In genomic region chr4:80463615-80464014, GRCm38 (mm10) we compare ENCODE assay signal across 14 mouse cellular contexts.
A peak's percentile ranks its signal among the peaks of the same experiment; 100 is the strongest.
DNase-seq lines count a peak whose midpoint lies in the region; ATAC-seq and TF ChIP-seq lines count a peak whose summit lies in the region.
"Had no signal": no experiment of that assay in that cellular context is flagged by ENCODE, and none has a peak within 500 bp of the region (broad histone marks: within the 10 kb centered on the region; RNA-seq: fewer than 3 reads in every experiment).

No protein-coding gene starts in this region.

- H3K9ac ChIP-seq in forebrain, embryonic 11.5 days (ENCODE audit: low read length) = no peak overlapping the region
- no peak overlapping the region for H3K9ac ChIP-seq in lung, postnatal 0 days (replicated peaks; ENCODE audit: low read depth)
- H3K9ac ChIP-seq in intestine, embryonic 15.5 days = no peak overlapping the region
- no peak overlapping the region for H3K9ac ChIP-seq in forebrain, embryonic 14.5 days (ENCODE audit: low read length)
- H3K9ac ChIP-seq: embryonic facial prominence, embryonic 15.5 days; liver, embryonic 12.5 days; neural tube, embryonic 15.5 days had no signal

- no peaks in the 10 kb centered on the region for H3K36me3 ChIP-seq in forebrain, embryonic 11.5 days (ENCODE audit: control insufficient read depth, insufficient read depth, low read length)
- H3K36me3 ChIP-seq in forebrain, embryonic 10.5 days (replicated peaks) = no peaks in the 10 kb centered on the region
- no peaks in the 10 kb centered on the region for H3K36me3 ChIP-seq in lung, postnatal 0 days (ENCODE audit: insufficient read depth, low read length)
- H3K36me3 ChIP-seq in intestine, embryonic 15.5 days = no peaks in the 10 kb centered on the region
- no peaks in the 10 kb centered on the region for H3K36me3 ChIP-seq in forebrain, embryonic 14.5 days (ENCODE audit: control insufficient read depth, insufficient read depth, low read length)
- H3K36me3 ChIP-seq: embryonic facial prominence, embryonic 15.5 days; liver, embryonic 12.5 days; neural tube, embryonic 15.5 days had no signal

- H3K4me1 ChIP-seq in forebrain, embryonic 11.5 days (replicated peaks; ENCODE audit: control insufficient read depth, insufficient read depth, low read length) = no peaks in the 10 kb centered on the region
- H3K4me1 ChIP-seq in forebrain, embryonic 10.5 days = no peaks in the 10 kb centered on the region
- H3K4me1 ChIP-seq in lung, postnatal 0 days (ENCODE audit: insufficient read depth, low read depth, low read length) = no peaks in the 10 kb centered on the region
- H3K4me1 ChIP-seq in lung, adult 2 months (ENCODE audit: control insufficient read depth, insufficient read depth, low read length) = no peaks in the 10 kb centered on the region
- H3K4me1 ChIP-seq in intestine, embryonic 15.5 days (replicated peaks) = no peaks in the 10 kb centered on the region
- H3K4me1 ChIP-seq in forebrain, embryonic 14.5 days (ENCODE audit: control insufficient read depth, insufficient read depth, low read length) = no peaks in the 10 kb centered on the region
- H3K4me1 ChIP-seq: embryonic facial prominence, embryonic 15.5 days; liver, embryonic 12.5 days; neural tube, embryonic 15.5 days had no signal

- WGBS in forebrain, embryonic 11.5 days = 85% methylated on average over 1 of the region's 1 CpGs
- WGBS in forebrain, embryonic 10.5 days = 88% methylated on average over 1 of the region's 1 CpGs
- 94% methylated on average over 1 of the region's 1 CpGs for WGBS in lung, postnatal 0 days
- 69% methylated on average over 1 of the region's 1 CpGs for WGBS in lung, adult 2 months
- 69% methylated on average over 1 of the region's 1 CpGs for WGBS in intestine, embryonic 15.5 days
- 89% methylated on average over 1 of the region's 1 CpGs for WGBS in forebrain, embryonic 14.5 days

- 0 out of 2 replicates have a peak, but pooled peaks have one; percentile 58 for ATAC-seq in forebrain, embryonic 11.5 days (replicated peaks; ENCODE audit: low FRiP score)
- ATAC-seq in lung, postnatal 0 days = no peak
- no peak for ATAC-seq in intestine, embryonic 15.5 days
- no peak for ATAC-seq in forebrain, embryonic 14.5 days
- ATAC-seq: hindbrain, postnatal 0 days; liver, embryonic 12.5 days had no signal

- no peak overlapping the region for H3K4me2 ChIP-seq in forebrain, embryonic 11.5 days (ENCODE audit: low read depth, low read length, severe bottlenecking)
- H3K4me2 ChIP-seq in lung, postnatal 0 days (replicated peaks; ENCODE audit: low read depth, low read length) = no peak overlapping the region
- H3K4me2 ChIP-seq in intestine, embryonic 15.5 days (replicated peaks) = no peak overlapping the region
- no peak overlapping the region for H3K4me2 ChIP-seq in forebrain, embryonic 14.5 days (ENCODE audit: low read length)
- H3K4me2 ChIP-seq: embryonic facial prominence, embryonic 15.5 days; liver, embryonic 12.5 days; neural tube, embryonic 15.5 days had no signal

- no peak overlapping the region for H3K4me3 ChIP-seq in forebrain, embryonic 11.5 days (ENCODE audit: low read depth, low read length)
- H3K4me3 ChIP-seq in forebrain, embryonic 10.5 days = no peak overlapping the region
- no peak overlapping the region for H3K4me3 ChIP-seq in lung, postnatal 0 days (ENCODE audit: low read depth, low read length)
- no peak overlapping the region for H3K4me3 ChIP-seq in lung, adult 2 months (replicated peaks; ENCODE audit: extremely low read depth, low read depth, low read length)
- no peak overlapping the region for H3K4me3 ChIP-seq in intestine, embryonic 15.5 days (replicated peaks)
- no peak overlapping the region for H3K4me3 ChIP-seq in forebrain, embryonic 14.5 days (ENCODE audit: low read depth, low read length)
- H3K4me3 ChIP-seq: embryonic facial prominence, embryonic 15.5 days; liver, embryonic 12.5 days; neural tube, embryonic 15.5 days had no signal

- TF ChIP-seq CTCF in lung, postnatal 0 days (IDR thresholded peaks at IDR 0.05) = peak; percentile 6; the same call in 1 of the 2 replicates
- TF ChIP-seq CTCF in lung, adult 2 months (IDR thresholded peaks at IDR 0.05; ENCODE audit: insufficient read depth, low read length) = no peak

- H3K9me3 ChIP-seq in forebrain, embryonic 11.5 days (ENCODE audit: control insufficient read depth, low read length) = no peaks in the 10 kb centered on the region
- no peaks in the 10 kb centered on the region for H3K9me3 ChIP-seq in forebrain, embryonic 10.5 days
- no peaks in the 10 kb centered on the region for H3K9me3 ChIP-seq in lung, postnatal 0 days (ENCODE audit: low read length)
- H3K9me3 ChIP-seq in intestine, embryonic 15.5 days = no peaks in the 10 kb centered on the region
- no peaks in the 10 kb centered on the region for H3K9me3 ChIP-seq in forebrain, embryonic 14.5 days (replicated peaks; ENCODE audit: control insufficient read depth, low read length)
- H3K9me3 ChIP-seq: embryonic facial prominence, embryonic 15.5 days; liver, embryonic 12.5 days; neural tube, embryonic 15.5 days had no signal

- no peak for TF ChIP-seq EP300 in lung, postnatal 0 days (IDR thresholded peaks at IDR 0.05)

- DNase-seq in forebrain, embryonic 11.5 days (ENCODE audit: low spot score) = no peak
- DNase-seq in forebrain, embryonic 10.5 days (ENCODE audit: extremely low spot score, low spot score) = no peak
- no peak for DNase-seq in lung, postnatal 0 days (ENCODE audit: low spot score)
- DNase-seq in lung, adult 2 months = no peak
- peak; percentile 40 for DNase-seq in R1 (ENCODE audit: low read depth, low spot score)
- peak; percentile 2 for DNase-seq in mesoderm, embryonic 11.5 days (ENCODE audit: low read depth, low spot score)
- DNase-seq in forebrain, embryonic 14.5 days (ENCODE audit: low spot score) = no peak
- DNase-seq: cerebellum, adult 18-20 months; thymus, adult 2 months had no signal

- H3K27me3 ChIP-seq in forebrain, embryonic 11.5 days (ENCODE audit: control insufficient read depth, insufficient read depth, low read length) = no peaks in the 10 kb centered on the region
- H3K27me3 ChIP-seq in forebrain, embryonic 10.5 days (ENCODE audit: poor library complexity, severe bottlenecking) = no peaks in the 10 kb centered on the region
- no peaks in the 10 kb centered on the region for H3K27me3 ChIP-seq in lung, postnatal 0 days (replicated peaks; ENCODE audit: insufficient read depth, low read length)
- no peaks in the 10 kb centered on the region for H3K27me3 ChIP-seq in intestine, embryonic 15.5 days (replicated peaks)
- no peaks in the 10 kb centered on the region for H3K27me3 ChIP-seq in forebrain, embryonic 14.5 days (replicated peaks; ENCODE audit: control insufficient read depth, insufficient read depth, low read length)
- H3K27me3 ChIP-seq: embryonic facial prominence, embryonic 15.5 days; liver, embryonic 12.5 days; neural tube, embryonic 15.5 days had no signal

- no peak overlapping the region for H3K27ac ChIP-seq in forebrain, embryonic 11.5 days (ENCODE audit: low read depth, low read length)
- no peak overlapping the region for H3K27ac ChIP-seq in forebrain, embryonic 10.5 days
- no peak overlapping the region for H3K27ac ChIP-seq in lung, postnatal 0 days (ENCODE audit: low read length)
- H3K27ac ChIP-seq in intestine, embryonic 15.5 days = no peak overlapping the region
- H3K27ac ChIP-seq in forebrain, embryonic 14.5 days (ENCODE audit: low read depth, low read length) = no peak overlapping the region
- H3K27ac ChIP-seq: embryonic facial prominence, embryonic 15.5 days; hindbrain, postnatal 0 days; liver, embryonic 12.5 days; neural tube, embryonic 15.5 days had no signal

- TF ChIP-seq POLR2A in lung, adult 2 months (IDR thresholded peaks at IDR 0.05; ENCODE audit: borderline replicate concordance, extremely low read depth, low read depth, low read length) = no peak

Comparison
In these comparisons a context has a peak if more than half of its experiments do, and no peak if none do; other contexts are left out.
1. DNase-seq: peak in R1 (single experiment) and mesoderm, embryonic 11.5 days (single experiment); none in forebrain, embryonic 11.5 days (single experiment), forebrain, embryonic 10.5 days (single experiment), lung, postnatal 0 days (single experiment), lung, adult 2 months (single experiment) and forebrain, embryonic 14.5 days (single experiment).